ENCODE assay signal across 9 mouse cellular contexts in the genomic region with DNA sequence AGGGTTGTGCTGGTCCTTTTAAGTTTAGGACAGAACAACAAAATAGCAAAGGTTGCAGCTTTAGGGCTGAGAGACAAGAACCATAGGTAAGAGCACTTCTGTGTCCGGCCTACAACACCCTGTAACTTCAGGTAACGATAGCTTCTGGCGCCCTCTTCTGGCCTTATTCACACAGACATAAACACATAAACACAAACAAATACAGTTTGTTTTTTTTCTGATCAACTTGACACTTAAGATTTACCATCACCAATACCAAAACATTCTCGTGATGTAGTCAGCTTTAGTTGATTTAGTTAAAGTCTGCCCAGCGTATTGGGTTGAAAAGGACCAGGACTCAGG. TPM values are rescaled to one million over a fixed set of nuclear protein-coding genes. Genes with fewer than 3 reads are reported as not detected.
DNase-seq lines count a peak whose midpoint lies in the region; ATAC-seq lines count a peak whose summit lies in the region.
"Had no signal": no experiment of that assay in that cellular context is flagged by ENCODE, and none has a peak within 500 bp of the region (broad histone marks: within the 10 kb centered on the region; RNA-seq: fewer than 3 reads in every experiment).

No protein-coding gene starts in this region.

- H3K27ac ChIP-seq in kidney, embryonic 14.5 days (ENCODE audit: low read depth, low read length), result no peak overlapping the region
- H3K27ac ChIP-seq: embryonic facial prominence, embryonic 15.5 days had no signal

- WGBS in kidney, embryonic 14.5 days, result 48% methylated on average over 5 of the region's 5 CpGs

- H3K4me3 ChIP-seq in kidney, embryonic 14.5 days (ENCODE audit: low read length), result no peak overlapping the region
- H3K4me3 ChIP-seq: embryonic facial prominence, embryonic 15.5 days had no signal

- H3K36me3 ChIP-seq in kidney, embryonic 14.5 days (ENCODE audit: control insufficient read depth, insufficient read depth, low read length), result no peaks in the 10 kb centered on the region

- no peak for ATAC-seq in kidney, embryonic 14.5 days (ENCODE audit: low FRiP score, low TSS enrichment)
- ATAC-seq in megakaryocyte, adult 5-6 weeks (ENCODE audit: poor library complexity, severe bottlenecking), result peak; percentile 79

- peak; percentile 51 for DNase-seq in kidney, adult 9 months
- peak; percentile 77 for DNase-seq in ES-CJ7 (ENCODE audit: low read depth, low spot score)
- DNase-seq in c-Kit-positive CD71-positive TER-119-positive erythroid progenitor cells, embryonic 14.5 days (ENCODE audit: low spot score), result peak; percentile 54
- no peak for DNase-seq in ovary, adult 18-20 months (ENCODE audit: low spot score)
- no peak for DNase-seq in left cerebral cortex, adult 8-10 months (ENCODE audit: low spot score in 2 of 2)

- H3K4me2 ChIP-seq in kidney, embryonic 14.5 days (replicated peaks; ENCODE audit: low read depth, low read length), result no peak overlapping the region
- H3K4me2 ChIP-seq: embryonic facial prominence, embryonic 15.5 days had no signal

- H3K4me1 ChIP-seq in kidney, embryonic 14.5 days (ENCODE audit: control insufficient read depth, insufficient read depth, low read length), result no peaks in the 10 kb centered on the region
- H3K4me1 ChIP-seq: embryonic facial prominence, embryonic 15.5 days had no signal

- H3K9ac ChIP-seq in kidney, embryonic 14.5 days (ENCODE audit: low read depth, low read length), result no peak overlapping the region
- H3K9ac ChIP-seq: embryonic facial prominence, embryonic 15.5 days had no signal

- H3K9me3 ChIP-seq in kidney, embryonic 14.5 days (ENCODE audit: control insufficient read depth, low read length), result no peaks in the 10 kb centered on the region
- H3K9me3 ChIP-seq: embryonic facial prominence, embryonic 15.5 days had no signal

- no peaks in the 10 kb centered on the region for H3K27me3 ChIP-seq in kidney, embryonic 14.5 days (ENCODE audit: control insufficient read depth, insufficient read depth, low read length)
- H3K27me3 ChIP-seq: embryonic facial prominence, embryonic 15.5 days had no signal

RNA-seq across cellular contexts. Expression of gene Ccdc173, which starts 10.6 kb away (rescaled TPM):
- polyA plus RNA-seq in kidney, embryonic 14.5 days (2014; fragmentation: Nextera tagmentation; extraction: Ambion mirVana), result 3.0 and 3.2 TPM in 2 replicates
- total RNA-seq in megakaryocyte, adult 5-6 weeks (2015), result 0.43 and 0.80 TPM in 2 replicates
- 0.33 and 0.49 TPM in 2 replicates for total RNA-seq in megakaryocyte, adult 5-6 weeks (2017)
- 1 to 10 TPM; 1.9 to 3.0 (median 1.9) TPM for total RNA-seq in left cerebral cortex, adult 8-10 months (2022)
- polyA plus RNA-seq: small intestine, adult 2 months had no signal

RNA-seq across cellular contexts. Expression of gene Phospho2, which starts 10.6 kb away (rescaled TPM):
- 21.7 and 25.1 TPM in 2 replicates for polyA plus RNA-seq in kidney, embryonic 14.5 days (2014; fragmentation: Nextera tagmentation; extraction: Ambion mirVana)
- 19.8 and 25.3 TPM in 2 replicates for total RNA-seq in megakaryocyte, adult 5-6 weeks (2015)
- 22.0 and 27.5 TPM in 2 replicates for total RNA-seq in megakaryocyte, adult 5-6 weeks (2017)
- 10 to 100 TPM; 18.5 to 24.3 (median 20.1) TPM for total RNA-seq in left cerebral cortex, adult 8-10 months (2022)

RNA-seq across cellular contexts. Expression of gene Klhl23, which starts 42.9 kb away (rescaled TPM):
- polyA plus RNA-seq in kidney, embryonic 14.5 days (2014; fragmentation: Nextera tagmentation; extraction: Ambion mirVana), result 26.2 and 32.8 TPM in 2 replicates
- total RNA-seq in megakaryocyte, adult 5-6 weeks (2015), result 3.5 and 3.7 TPM in 2 replicates
- 8.7 and 10.9 TPM in 2 replicates for total RNA-seq in megakaryocyte, adult 5-6 weeks (2017)
- 10 to 100 TPM; 46.7 to 55.1 (median 53.3) TPM for total RNA-seq in left cerebral cortex, adult 8-10 months (2022)

RNA-seq across cellular contexts. Expression of gene Ppig, which starts 56.5 kb away (rescaled TPM):
- polyA plus RNA-seq in kidney, embryonic 14.5 days (2014; fragmentation: Nextera tagmentation; extraction: Ambion mirVana), result 151 and 156 TPM in 2 replicates
- 83.7 and 91.7 TPM in 2 replicates for total RNA-seq in megakaryocyte, adult 5-6 weeks (2015)
- 54.9 and 62.2 TPM in 2 replicates for total RNA-seq in megakaryocyte, adult 5-6 weeks (2017)
- 10 to 100 TPM; 65.0 to 75.5 (median 67.5) TPM for total RNA-seq in left cerebral cortex, adult 8-10 months (2022)

Comparison
In these comparisons a context has a peak if more than half of its experiments do, and no peak if none do; other contexts are left out.
1. DNase-seq: peak in kidney, adult 9 months (single experiment), ES-CJ7 (single experiment) and c-Kit-positive CD71-positive TER-119-positive erythroid progenitor cells, embryonic 14.5 days (single experiment); none in ovary, adult 18-20 months (single experiment) and left cerebral cortex, adult 8-10 months (0 of 2).
2. RNA of gene Klhl23, which starts 42.9 kb away (total RNA-seq): 46.7 to 55.1 TPM in left cerebral cortex, adult 8-10 months; 3.5 to 10.9 TPM in megakaryocyte, adult 5-6 weeks; every median in the first group is over 4 times any median in the second.